Mouse (Mus musculus): ENCODE measurements around the gene Lin9. TPM values are rescaled to one million over a fixed set of nuclear protein-coding genes. Genes with fewer than 3 reads are reported as not detected.

Gene Lin9
- polyA plus RNA-seq, 1 experiment from 2014 or later = 10.3 TPM

- 44% methylated on average over 5 of the region's 5 CpGs for WGBS
- Histone ChIP-seq H3K9me3 (ENCODE audit: control insufficient read depth, low read length) (no peaks in the 10 kb centered on the region), H3K4me2 (ENCODE audit: low read depth, low read length) (no peak overlapping the region), H3K4me1 (ENCODE audit: control insufficient read depth, insufficient read depth, low read length) (peaks cover 6% of the 10 kb centered on the region; the same call in 1 of the 2 replicates), H3K36me3 (ENCODE audit: control insufficient read depth, insufficient read depth, low read length) (no peaks in the 10 kb centered on the region), H3K27ac (ENCODE audit: low read depth, low read length) (no peak overlapping the region), H3K9ac (replicated peaks; ENCODE audit: low read depth, low read length) (no peak overlapping the region), H3K4me3 (ENCODE audit: low read depth, low read length) (no peak overlapping the region), H3K27me3 (ENCODE audit: control insufficient read depth, insufficient read depth, low read length) (no peaks in the 10 kb centered on the region)
- 0 out of 2 replicates have a peak, but pooled peaks have one; percentile 28 for ATAC-seq (ENCODE audit: low read depth)
Measured at GRCm38 (mm10) chr1:180719951-180720689, 79.2 kb downstream of the Lin9 start.

- H3K4me1 ChIP-seq (ENCODE audit: control insufficient read depth, insufficient read depth, low read length) = peaks cover 19% of the 10 kb centered on the region
- ATAC-seq (ENCODE audit: low read depth) = no peak
- no peaks in the 10 kb centered on the region for H3K36me3 ChIP-seq (ENCODE audit: control insufficient read depth, insufficient read depth, low read length)
- H3K9me3 ChIP-seq (ENCODE audit: control insufficient read depth, low read length) = no peaks in the 10 kb centered on the region
- H3K4me3 ChIP-seq (ENCODE audit: low read depth, low read length) = no peak overlapping the region
- 43% methylated on average over 1 of the region's 1 CpGs for WGBS
- H3K27ac ChIP-seq (ENCODE audit: low read depth, low read length) = no peak overlapping the region
- H3K27me3 ChIP-seq (ENCODE audit: control insufficient read depth, insufficient read depth, low read length) = no peaks in the 10 kb centered on the region; the same call in 1 of the 2 replicates
- no peak overlapping the region for H3K4me2 ChIP-seq (ENCODE audit: low read depth, low read length)
- no peak overlapping the region for H3K9ac ChIP-seq (replicated peaks; ENCODE audit: low read depth, low read length)
Measured at GRCm38 (mm10) chr1:180722608-180723007, 81.7 kb downstream of the Lin9 start.

GRCm38 (mm10) chr1:180723701-180724238 lies 82.8 kb downstream of the Lin9 start:
- Histone ChIP-seq H3K27me3 (ENCODE audit: control insufficient read depth, insufficient read depth, low read length) (no peaks in the 10 kb centered on the region; the same call in 1 of the 2 replicates), H3K4me3 (ENCODE audit: low read depth, low read length) (no peak overlapping the region), H3K4me1 (ENCODE audit: control insufficient read depth, insufficient read depth, low read length) (peaks cover 21% of the 10 kb centered on the region), H3K4me2 (ENCODE audit: low read depth, low read length) (no peak overlapping the region), H3K9ac (replicated peaks; ENCODE audit: low read depth, low read length) (no peak overlapping the region), H3K9me3 (ENCODE audit: control insufficient read depth, low read length) (no peaks in the 10 kb centered on the region), H3K36me3 (ENCODE audit: control insufficient read depth, insufficient read depth, low read length) (no peaks in the 10 kb centered on the region), H3K27ac (ENCODE audit: low read depth, low read length) (no peak overlapping the region)
- WGBS = 53% methylated on average over 1 of the region's 1 CpGs
- ATAC-seq (ENCODE audit: low read depth) = no peak

GRCm38 (mm10) chr1:180725704-180726179 lies 84.8 kb downstream of the Lin9 start, which contains the start of gene Acbd3:
Gene Acbd3, plus strand, starts transcription at chr1:180726043.
- WGBS = under 1% methylated on average over 51 of the region's 52 CpGs
- Histone ChIP-seq H3K4me1 (ENCODE audit: control insufficient read depth, insufficient read depth, low read length) (peaks cover 24% of the 10 kb centered on the region), H3K4me3 (ENCODE audit: low read depth, low read length) (peak within 1 kb of the TSS; percentile 73), H3K36me3 (ENCODE audit: control insufficient read depth, insufficient read depth, low read length) (no peaks in the 10 kb centered on the region), H3K4me2 (ENCODE audit: low read depth, low read length) (peak within 1 kb of the TSS; percentile 76), H3K27me3 (ENCODE audit: control insufficient read depth, insufficient read depth, low read length) (no peaks in the 10 kb centered on the region; the same call in 1 of the 2 replicates), H3K27ac (ENCODE audit: low read depth, low read length) (peak within 1 kb of the TSS; percentile 87), H3K9me3 (ENCODE audit: control insufficient read depth, low read length) (no peaks in the 10 kb centered on the region), H3K9ac (replicated peaks; ENCODE audit: low read depth, low read length) (peak within 1 kb of the TSS; percentile 92)
- peak; percentile 95 for ATAC-seq (ENCODE audit: low read depth)

- no peaks in the 10 kb centered on the region for H3K9me3 ChIP-seq (ENCODE audit: control insufficient read depth, low read length)
- ATAC-seq (ENCODE audit: low read depth) = peak; percentile 69
Measured at GRCm38 (mm10) chr1:180726183-180726582, 85.2 kb downstream of the Lin9 start.

GRCm38 (mm10) chr1:180729231-180729630 lies 88.3 kb downstream of the Lin9 start:
- Histone ChIP-seq H3K4me1 (ENCODE audit: control insufficient read depth, insufficient read depth, low read length) (peaks cover 24% of the 10 kb centered on the region), H3K36me3 (ENCODE audit: control insufficient read depth, insufficient read depth, low read length) (no peaks in the 10 kb centered on the region), H3K27me3 (ENCODE audit: control insufficient read depth, insufficient read depth, low read length) (no peaks in the 10 kb centered on the region; the same call in 1 of the 2 replicates), H3K27ac (ENCODE audit: low read depth, low read length) (no peak overlapping the region), H3K4me3 (ENCODE audit: low read depth, low read length) (no peak overlapping the region), H3K4me2 (ENCODE audit: low read depth, low read length) (no peak overlapping the region), H3K9me3 (ENCODE audit: control insufficient read depth, low read length) (no peaks in the 10 kb centered on the region), H3K9ac (replicated peaks; ENCODE audit: low read depth, low read length) (no peak overlapping the region)
- 98% methylated on average over 3 of the region's 3 CpGs for WGBS
- no peak for ATAC-seq (ENCODE audit: low read depth)

More at GRCm38 (mm10) chr1:180726183-180726582, 85.2 kb downstream of the Lin9 start:
- 0% methylated on average over 42 of the region's 42 CpGs for WGBS
- H3K27me3 ChIP-seq (ENCODE audit: control insufficient read depth, insufficient read depth, low read length) = no peaks in the 10 kb centered on the region; the same call in 1 of the 2 replicates
- peak overlapping the region; percentile 87 for H3K27ac ChIP-seq (ENCODE audit: low read depth, low read length)
- peak overlapping the region; percentile 73 for H3K4me3 ChIP-seq (ENCODE audit: low read depth, low read length)
- H3K36me3 ChIP-seq (ENCODE audit: control insufficient read depth, insufficient read depth, low read length) = no peaks in the 10 kb centered on the region
- H3K9ac ChIP-seq (replicated peaks; ENCODE audit: low read depth, low read length) = peak overlapping the region; percentile 92
- peaks cover 24% of the 10 kb centered on the region for H3K4me1 ChIP-seq (ENCODE audit: control insufficient read depth, insufficient read depth, low read length)
- H3K4me2 ChIP-seq (ENCODE audit: low read depth, low read length) = peak overlapping the region; percentile 76

Other genes starting within 250 kb of the Lin9 start
- gene Stum, start 157.6 kb upstream of the Lin9 start, polyA plus RNA-seq (2014; fragmentation: Nextera tagmentation; extraction: Ambion mirVana) = 19.5 and 27.7 TPM in 2 replicates
- 76.2 and 107 TPM in 2 replicates for gene Parp1, start 72.2 kb upstream of the Lin9 start, polyA plus RNA-seq (2014; fragmentation: Nextera tagmentation; extraction: Ambion mirVana)
- not detected in 2 replicates for gene Mixl1, start 55.9 kb downstream of the Lin9 start, polyA plus RNA-seq (2014; fragmentation: Nextera tagmentation; extraction: Ambion mirVana)
- 31.1 and 33.4 TPM in 2 replicates for gene Acbd3, start 84.9 kb downstream of the Lin9 start, polyA plus RNA-seq (2014; fragmentation: Nextera tagmentation; extraction: Ambion mirVana)
- gene H3f3a, start 172.8 kb downstream of the Lin9 start, polyA plus RNA-seq (2014; fragmentation: Nextera tagmentation; extraction: Ambion mirVana) = 3,180 and 3,430 TPM in 2 replicates
- gene Sde2, start 210.0 kb downstream of the Lin9 start, polyA plus RNA-seq (2014; fragmentation: Nextera tagmentation; extraction: Ambion mirVana) = 29.0 and 32.4 TPM in 2 replicates